Mouse (Mus musculus) cortical plate, adult 2 months (tissue): ENCODE measurements around the gene Eif3g.

Experiments
- CTCF ChIP-seq: fragments of 200-500 bp; IDR thresholded peaks from 2 replicates; pipeline ENCODE4 v1.5.1; 2011; ENCODE audit warnings: mild to moderate bottlenecking, control low read depth, low read length; ENCODE audit not compliant: insufficient read depth; ENCODE audit errors: extremely low read depth
- POLR2A ChIP-seq: fragments of 200-500 bp; IDR thresholded peaks from 2 replicates; pipeline ENCODE4 v1.6.1; 2011; ENCODE audit warnings: mild to moderate bottlenecking, low read length, control low read depth; ENCODE audit not compliant: insufficient read depth; ENCODE audit errors: extremely low read depth

- TF ChIP-seq POLR2A (peak; percentile 69), CTCF (no peak)
Observed at GRCm38 (mm10) chr9:20868448-20869001, 29.9 kb downstream of the Eif3g start, which contains the start of gene A230050P20Rik.
